Mouse (Mus musculus) embryo, embryonic 11 days (tissue): ENCODE data around the gene Nup88.
A peak's percentile ranks its signal among the peaks of the same experiment; 100 is the strongest.
"Not testable (repeated sequence)": the region's sequence is repeated elsewhere in the genome, so short reads cannot be mapped to it uniquely, and the experiment has no call there.

Source experiments
- DNase-seq: peaks from one replicate; pipeline ENCODE4 v3.0.0-alpha.2; 2015

Gene Nup88

DNA sequence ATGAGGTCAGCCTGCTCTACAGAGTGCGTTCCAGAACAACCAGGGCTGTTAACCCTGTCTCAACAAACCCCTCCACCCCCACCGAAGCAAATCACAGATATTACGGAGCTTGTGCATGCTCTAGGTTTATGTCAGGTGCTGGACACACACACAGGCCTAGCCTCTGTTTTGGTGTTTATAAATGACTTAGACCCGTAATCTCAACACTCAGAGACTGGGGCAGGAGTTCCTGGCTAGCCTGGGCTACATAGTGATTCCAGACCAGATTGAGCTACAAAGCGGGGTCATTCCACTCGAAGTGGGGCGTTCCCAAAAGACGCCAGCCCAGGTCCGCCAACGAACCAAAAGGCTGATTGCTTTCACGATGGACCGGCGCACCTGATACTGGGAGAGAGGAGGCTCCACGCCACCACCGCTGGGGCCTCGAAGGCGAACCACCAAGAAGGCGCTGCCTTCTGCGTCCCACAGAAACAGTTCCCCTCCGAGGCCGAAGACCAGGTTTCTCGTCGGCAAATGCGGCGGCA lies 440 bp downstream of the Nup88 start:
- DNase-seq, result peak; percentile 37

DNA sequence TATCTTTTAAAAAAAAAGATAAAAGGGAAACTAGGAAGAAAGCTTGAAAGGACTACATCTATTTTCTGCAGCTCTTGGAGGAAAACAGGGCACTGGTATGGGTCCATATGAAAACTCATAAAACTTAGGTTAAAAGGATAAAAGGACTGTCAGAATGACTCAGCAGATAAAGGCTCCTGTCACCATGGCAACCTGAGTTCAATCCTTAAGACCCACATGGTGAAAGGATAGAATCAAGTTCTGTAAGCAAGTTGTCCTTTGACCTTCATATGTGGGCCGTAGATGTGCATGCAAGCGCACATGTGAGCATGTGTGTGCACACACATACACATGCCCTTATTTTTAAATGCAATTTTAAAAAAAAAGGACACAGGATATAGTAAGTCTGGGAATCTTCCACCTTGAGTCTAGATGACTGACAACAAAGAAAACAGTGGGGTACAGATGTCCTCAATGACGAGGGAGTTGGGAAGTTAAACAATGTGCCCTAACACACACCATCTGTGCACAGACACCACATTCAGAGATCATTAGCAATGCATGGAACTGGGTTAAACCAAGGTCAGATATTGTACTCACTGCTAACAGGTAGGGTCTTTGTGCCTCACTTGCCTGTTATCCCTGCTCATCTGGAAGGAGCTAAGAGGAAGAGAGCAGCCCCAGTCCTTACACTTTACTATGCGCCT lies 5.4 kb downstream of the Nup88 start:
- DNase-seq, result peak; percentile 3

DNA sequence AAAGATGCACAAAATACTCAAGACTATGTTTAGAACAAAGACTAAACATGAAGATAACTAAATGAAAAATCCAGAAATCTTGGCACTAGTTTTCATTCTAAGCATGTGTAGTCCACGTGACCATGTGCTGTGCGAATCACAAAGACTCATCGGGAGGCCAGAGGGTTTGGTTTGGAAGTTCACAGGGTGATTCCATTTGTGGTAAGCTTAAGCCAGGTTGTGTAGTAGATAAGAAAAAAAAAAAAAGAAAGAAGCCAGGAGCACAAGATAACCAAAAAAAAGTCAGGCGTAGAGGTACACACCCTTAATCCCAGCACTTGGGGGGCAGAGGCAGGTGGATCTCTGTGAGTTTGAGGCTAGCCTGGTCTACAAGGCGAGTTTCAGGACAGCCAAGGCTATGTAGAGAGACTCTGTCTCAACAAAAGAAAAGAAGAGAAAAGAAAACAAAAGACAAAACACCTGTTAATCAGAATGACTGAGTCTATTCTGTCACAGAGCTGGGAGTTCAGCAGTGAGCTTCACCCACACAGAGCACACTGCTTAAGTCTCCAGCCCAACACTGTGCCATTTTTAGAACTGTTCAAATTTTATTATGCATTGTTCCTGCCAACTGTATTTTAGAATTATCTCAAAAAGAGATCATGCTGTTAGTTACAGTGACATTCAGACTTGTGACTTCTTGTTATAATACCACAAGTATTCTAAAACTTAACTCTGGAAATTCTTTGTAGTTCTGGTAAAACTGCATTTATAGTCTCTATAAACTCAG lies 8.8 kb downstream of the Nup88 start:
- DNase-seq, result no peak

- DNase-seq, result no peak
These were observed 15.1 kb downstream of the Nup88 start for GRCm38 (mm10) chr11:70954711-70955110.

DNA sequence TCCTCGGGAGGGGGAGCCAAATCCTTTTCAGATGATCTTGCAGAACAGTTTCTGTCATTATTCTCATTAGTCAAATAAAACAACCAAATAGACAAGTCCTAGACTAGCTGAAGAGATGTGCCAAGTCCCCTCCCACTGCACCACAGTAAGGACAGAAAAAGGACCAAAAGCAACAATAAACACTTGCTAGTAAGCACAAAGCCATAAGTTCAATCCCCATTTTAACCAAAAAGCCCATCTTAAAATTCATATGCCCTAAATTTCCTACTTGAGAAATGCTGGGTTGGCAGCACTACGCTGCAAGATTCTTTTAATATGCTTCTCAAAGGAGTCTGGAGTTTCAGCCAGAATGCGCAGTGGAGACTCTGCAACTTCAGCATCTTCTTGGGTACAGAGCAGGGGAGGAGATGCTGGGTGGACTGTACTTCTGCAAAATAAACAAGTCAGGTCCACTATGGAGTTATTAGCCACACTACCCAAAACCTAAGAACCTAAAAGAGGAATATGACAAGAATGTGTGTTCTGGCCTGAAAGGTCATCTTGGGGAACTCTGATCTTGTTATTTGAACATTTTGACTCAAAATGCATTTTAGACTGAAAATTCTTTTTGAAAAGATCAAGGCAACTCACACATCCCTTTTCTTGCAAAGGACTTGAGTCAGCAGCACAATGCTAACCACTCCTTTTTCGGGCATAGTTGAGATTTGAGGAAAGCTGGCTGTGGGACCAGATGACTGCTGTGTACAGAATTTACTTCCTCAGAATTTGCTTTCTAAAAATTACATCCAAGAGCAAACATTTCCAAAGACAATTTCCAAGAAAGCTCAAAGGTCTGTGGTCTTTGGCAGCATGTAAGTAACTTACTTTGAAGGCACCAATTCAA lies 24.6 kb downstream of the Nup88 start:
- DNase-seq, result no peak

DNA sequence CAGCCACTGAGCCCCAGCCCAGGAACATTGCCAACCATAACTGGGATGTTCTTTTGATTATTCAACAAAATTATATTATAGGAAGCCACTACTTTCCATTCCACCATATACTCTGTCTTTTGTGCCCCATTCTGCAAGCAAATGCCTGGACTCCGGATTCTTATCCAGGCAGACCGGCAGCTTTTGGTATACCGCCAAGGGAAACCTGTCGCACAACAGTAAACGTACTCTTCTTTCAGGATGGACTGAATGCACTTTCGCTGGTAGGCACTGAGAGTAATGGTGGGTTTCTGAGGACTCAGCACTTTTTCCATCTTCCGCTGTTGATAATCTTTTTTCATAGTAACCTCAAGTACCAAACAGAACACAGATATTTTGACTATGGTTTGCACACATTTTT lies 26.1 kb downstream of the Nup88 start:
- no peak for DNase-seq

DNA sequence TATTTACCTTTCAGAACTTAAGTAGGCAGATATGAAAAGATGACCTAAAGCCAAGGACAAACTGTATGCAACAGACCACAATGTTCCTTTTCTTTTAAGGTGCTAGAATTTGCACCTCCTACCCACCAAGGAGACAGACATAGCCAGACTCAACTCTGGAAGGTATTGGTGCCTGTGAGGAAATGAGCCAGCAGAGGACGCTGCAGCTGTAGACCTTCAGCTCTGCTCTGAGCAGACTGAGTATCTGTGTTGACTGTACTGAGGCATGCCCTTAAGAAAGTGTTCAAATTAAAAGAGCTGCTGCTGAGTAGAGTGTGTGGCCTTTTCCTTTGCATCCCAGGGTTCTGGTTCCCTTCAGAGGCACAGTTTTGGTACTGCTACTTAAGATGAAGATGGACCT lies 27.2 kb downstream of the Nup88 start:
- no peak for DNase-seq

- DNase-seq, result no peak
These were observed 34.5 kb downstream of the Nup88 start for GRCm38 (mm10) chr11:70935316-70935715.

GRCm38 (mm10) chr11:70931461-70931860 lies 38.3 kb downstream of the Nup88 start:
- no peak for DNase-seq

GRCm38 (mm10) chr11:70919524-70919923 lies 50.2 kb downstream of the Nup88 start:
- DNase-seq, result no peak

- DNase-seq, result no peak
These were observed 51.9 kb downstream of the Nup88 start for GRCm38 (mm10) chr11:70917896-70918295.

- DNase-seq, result no peak
These were observed 57.9 kb downstream of the Nup88 start for GRCm38 (mm10) chr11:70911920-70912319.

DNA sequence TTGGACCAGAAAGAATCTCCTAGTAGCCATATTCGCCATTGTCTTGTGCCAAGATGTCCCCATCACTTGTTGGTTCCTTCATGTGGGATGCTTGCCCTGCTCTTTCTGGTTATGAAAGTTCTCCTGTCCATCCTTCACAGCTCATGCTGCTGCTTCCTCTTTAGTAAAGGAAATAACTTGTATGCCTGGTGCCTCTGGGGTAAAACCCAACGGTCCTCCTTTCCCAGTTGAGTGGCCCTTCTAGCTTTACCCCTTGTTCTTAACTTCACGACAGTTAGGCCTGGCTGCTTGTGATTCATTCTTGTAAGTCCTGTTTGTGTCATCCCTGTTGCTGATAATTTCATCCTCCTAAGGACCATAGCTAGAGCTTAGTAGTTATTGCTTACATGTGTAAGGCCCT lies 58.5 kb downstream of the Nup88 start:
- DNase-seq, result no peak

DNA sequence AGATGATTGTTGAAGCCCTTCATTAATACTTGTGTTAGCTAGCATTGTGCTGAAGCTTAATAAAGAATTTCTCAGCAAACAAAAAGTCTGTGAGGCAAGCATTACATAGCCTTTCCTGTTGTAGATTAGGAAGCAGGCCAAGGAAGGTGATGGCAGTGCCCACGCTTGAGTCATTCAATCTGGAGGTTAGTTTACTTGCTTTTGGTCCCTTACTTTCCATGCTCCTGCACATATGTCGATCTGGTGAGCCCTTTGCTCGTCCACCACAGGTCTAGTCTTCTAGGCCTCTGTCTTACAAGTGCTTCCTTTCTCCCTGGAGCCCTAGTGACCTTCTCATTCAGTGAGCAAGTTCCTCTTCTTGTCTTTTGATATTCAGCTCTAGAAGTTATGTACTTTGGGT lies 63.1 kb downstream of the Nup88 start:
- no peak for DNase-seq

GRCm38 (mm10) chr11:70898182-70898581 lies 71.6 kb downstream of the Nup88 start:
- not testable (repeated sequence) for DNase-seq

- no peak for DNase-seq
These were observed 72.1 kb downstream of the Nup88 start for GRCm38 (mm10) chr11:70897680-70898079.
